Mouse (Mus musculus) adrenal gland, postnatal 14 days (tissue): ENCODE results near the gene Smc5. TPM values are rescaled to one million over a fixed set of nuclear protein-coding genes. Genes with fewer than 3 reads are reported as not detected.

ENCODE experiments used
- total RNA-seq: library from RNA; stranded (reverse); gene quantifications from 2 replicates; pipeline ENCODE4 v1.2.3, GENCODE M21; 2021

Smc5 gene
- total RNA-seq, 1 experiment from 2014 or later = 27.8 TPM

Other genes starting within 250 kb of the Smc5 start
- gene Klf9, start 132.7 kb downstream of the Smc5 start, total RNA-seq = 104 and 116 TPM in 2 replicates
- 2.0 and 2.3 TPM in 2 replicates for gene Mamdc2, start 174.5 kb upstream of the Smc5 start, total RNA-seq